Mouse (Mus musculus) kidney, adult 2 months (tissue): ENCODE results near the gene Ngfr.

Source experiments
- CTCF ChIP-seq: fragments of 200-500 bp; conservative IDR thresholded peaks from 2 replicates; pipeline ENCODE4 v1.5.1; 2011; ENCODE audit warnings: low read depth, mild to moderate bottlenecking, control low read depth, low read length, moderate library complexity, mixed read lengths; ENCODE audit not compliant: insufficient read depth, insufficient read length
- POLR2A ChIP-seq: fragments of 200-500 bp; IDR thresholded peaks from one replicate; pipeline ENCODE4 v1.6.1; 2011; ENCODE audit warnings: low read depth, low read length, control low read depth

- no peak for TF ChIP-seq CTCF
- TF ChIP-seq POLR2A, result no peak
These were observed 43.8 kb upstream of the Ngfr start for GRCm38 (mm10) chr11:95631301-95631700.
